Mouse (Mus musculus) cortical plate, adult 2 months (tissue): Measurements from ENCODE around the gene Serpinb2. TPM values are rescaled to one million over a fixed set of nuclear protein-coding genes. Genes with fewer than 3 reads are reported as not detected.

Experiments
- H3K27ac ChIP-seq: fragments of 200-500 bp; 2 replicates; pipeline ENCODE4 v1.5.1; 2012; ENCODE audit warnings: low read length, control low read depth, inconsistent platforms; ENCODE audit not compliant: insufficient read depth
- H3K4me1 ChIP-seq: fragments of 200-500 bp; 2 replicates; pipeline ENCODE4 v1.6.1; 2011; ENCODE audit warnings: low read length; ENCODE audit not compliant: control insufficient read depth, insufficient read depth
- H3K4me3 ChIP-seq: fragments of 200-500 bp; 2 replicates; pipeline ENCODE4 v1.5.1; 2011; ENCODE audit warnings: mild to moderate bottlenecking, low read length, control low read depth; ENCODE audit not compliant: insufficient read depth
- CTCF ChIP-seq: fragments of 200-500 bp; IDR thresholded peaks from 2 replicates; pipeline ENCODE4 v1.5.1; 2011; ENCODE audit warnings: mild to moderate bottlenecking, control low read depth, low read length; ENCODE audit not compliant: insufficient read depth; ENCODE audit errors: extremely low read depth
- POLR2A ChIP-seq: fragments of 200-500 bp; IDR thresholded peaks from 2 replicates; pipeline ENCODE4 v1.6.1; 2011; ENCODE audit warnings: mild to moderate bottlenecking, low read length, control low read depth; ENCODE audit not compliant: insufficient read depth; ENCODE audit errors: extremely low read depth
- polyA plus RNA-seq: library from polyadenylated mRNA; depleted of rRNA; stranded (reverse); fragments of >200 nt; gene quantifications from 2 replicates; pipeline ENCODE4 v1.2.3, GENCODE M21; 2012; rRNA removed

The Serpinb2 gene
- polyA plus RNA-seq, 1 experiment, result not detected

DNA sequence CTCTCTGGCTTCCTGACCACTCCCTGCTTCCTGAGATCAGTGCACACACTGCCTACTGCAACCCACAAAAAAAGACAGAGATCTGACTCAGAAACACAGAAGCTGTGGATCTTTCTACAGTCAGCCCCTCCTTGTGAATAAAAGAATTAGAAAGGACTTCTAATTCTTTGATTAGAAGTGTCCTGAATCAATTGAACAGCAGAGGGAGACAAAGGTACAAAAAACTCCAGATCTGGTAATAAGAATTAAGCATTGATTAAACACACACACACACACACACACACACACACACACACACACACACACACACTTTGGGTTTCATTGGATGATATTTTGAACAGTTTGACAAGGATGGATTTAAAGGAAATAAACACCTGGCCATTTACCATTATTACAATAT is 54.4 kb downstream of the Serpinb2 start:
- no peak for TF ChIP-seq POLR2A
- no peak for TF ChIP-seq CTCF
- H3K4me3 ChIP-seq, result no peak overlapping the region
- no peaks in the 10 kb centered on the region; the same call in 1 of the 2 replicates for H3K4me1 ChIP-seq
- H3K27ac ChIP-seq, result no peak overlapping the region

DNA sequence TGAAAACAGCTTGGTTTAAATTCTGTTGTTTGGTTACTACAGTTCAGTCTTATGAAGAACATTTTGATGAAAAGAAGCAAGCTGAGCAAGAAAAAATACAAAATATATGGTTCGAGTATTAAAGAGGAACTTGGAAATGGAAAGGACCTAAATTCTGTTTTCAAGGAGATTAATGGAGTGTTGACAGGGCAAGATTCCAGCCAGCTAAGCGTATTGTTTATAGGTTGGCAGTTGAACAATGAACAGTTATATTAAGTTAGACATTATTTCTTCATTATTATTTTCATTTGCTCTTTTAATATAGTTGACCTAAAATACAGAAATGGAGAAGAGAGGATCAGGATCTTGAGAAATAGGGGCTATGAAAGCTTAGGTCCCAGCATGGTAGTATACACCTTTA is 64.9 kb downstream of the Serpinb2 start:
- no peak overlapping the region for H3K4me3 ChIP-seq
- H3K4me1 ChIP-seq, result peaks cover 2% of the 10 kb centered on the region; the same call in 1 of the 2 replicates
- no peak overlapping the region for H3K27ac ChIP-seq
- no peak for TF ChIP-seq POLR2A
- no peak for TF ChIP-seq CTCF

DNA sequence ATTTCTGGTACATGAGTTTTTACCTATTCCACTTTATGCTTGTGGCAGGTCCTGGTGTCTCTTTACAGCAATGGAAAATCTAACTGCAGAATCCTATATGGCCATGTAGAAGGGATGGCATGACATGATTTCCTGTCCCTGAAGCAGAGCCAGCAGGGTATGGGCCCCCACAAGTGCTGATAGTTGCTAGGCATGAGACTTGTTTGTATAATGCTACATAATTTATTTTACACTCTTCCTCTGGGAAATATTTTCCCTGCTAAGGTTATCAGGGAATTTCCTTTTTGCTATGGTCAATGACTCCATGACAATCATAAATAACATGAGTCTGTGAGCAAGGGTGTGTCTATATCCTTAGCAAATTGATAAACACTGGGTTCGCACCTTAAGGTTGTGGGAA is 66.3 kb downstream of the Serpinb2 start:
- no peak overlapping the region for H3K4me3 ChIP-seq
- H3K4me1 ChIP-seq, result peaks cover 2% of the 10 kb centered on the region; the same call in 1 of the 2 replicates
- no peak for TF ChIP-seq POLR2A
- no peak for TF ChIP-seq CTCF
- H3K27ac ChIP-seq, result no peak overlapping the region

DNA sequence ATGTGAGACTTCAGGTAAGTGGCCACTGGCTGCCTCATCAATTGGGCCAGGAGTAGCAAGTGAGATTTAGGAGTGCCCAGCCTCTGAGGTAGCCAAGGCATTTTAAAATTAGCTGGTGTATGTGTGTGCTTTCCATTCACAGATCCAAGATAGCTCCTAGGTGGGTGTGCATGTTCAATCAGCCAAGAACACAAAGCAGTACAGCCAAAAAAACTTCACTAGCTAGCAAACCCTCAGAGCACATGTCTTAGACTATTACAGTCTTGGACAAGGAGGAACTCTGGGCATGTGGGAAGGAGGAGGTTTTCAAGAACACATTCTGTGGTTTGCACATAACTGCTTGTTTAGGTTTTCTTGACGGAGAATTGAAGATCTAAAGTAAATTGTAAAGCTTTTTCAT is 70.0 kb downstream of the Serpinb2 start:
- no peak for TF ChIP-seq POLR2A
- TF ChIP-seq CTCF, result no peak
- no peak overlapping the region for H3K4me3 ChIP-seq
- no peak overlapping the region for H3K27ac ChIP-seq
- H3K4me1 ChIP-seq, result peaks cover 2% of the 10 kb centered on the region; the same call in 1 of the 2 replicates

DNA sequence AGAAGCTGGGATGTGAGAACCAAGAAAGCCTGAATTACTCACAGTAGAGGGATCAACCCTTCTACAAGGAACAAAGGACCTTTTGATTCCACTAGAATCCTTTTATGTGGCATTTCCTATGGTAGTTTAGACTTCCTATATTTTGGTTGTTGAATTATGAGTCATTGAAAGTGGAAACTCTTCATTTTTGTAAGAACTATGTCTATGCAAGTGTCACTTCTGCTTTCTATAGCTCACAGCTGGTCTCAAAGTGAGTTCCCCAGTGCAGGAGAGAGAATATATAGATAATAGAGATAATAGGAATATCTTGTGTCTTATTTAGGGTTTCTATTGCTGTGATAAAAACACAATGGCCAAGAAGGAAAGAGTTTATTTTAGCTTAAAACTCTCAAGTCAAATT is 71.7 kb downstream of the Serpinb2 start:
- Histone ChIP-seq H3K4me3 (no peak overlapping the region), H3K27ac (no peak overlapping the region), H3K4me1 (peaks cover 2% of the 10 kb centered on the region; the same call in 1 of the 2 replicates)
- no peak for TF ChIP-seq POLR2A
- TF ChIP-seq CTCF, result no peak

DNA sequence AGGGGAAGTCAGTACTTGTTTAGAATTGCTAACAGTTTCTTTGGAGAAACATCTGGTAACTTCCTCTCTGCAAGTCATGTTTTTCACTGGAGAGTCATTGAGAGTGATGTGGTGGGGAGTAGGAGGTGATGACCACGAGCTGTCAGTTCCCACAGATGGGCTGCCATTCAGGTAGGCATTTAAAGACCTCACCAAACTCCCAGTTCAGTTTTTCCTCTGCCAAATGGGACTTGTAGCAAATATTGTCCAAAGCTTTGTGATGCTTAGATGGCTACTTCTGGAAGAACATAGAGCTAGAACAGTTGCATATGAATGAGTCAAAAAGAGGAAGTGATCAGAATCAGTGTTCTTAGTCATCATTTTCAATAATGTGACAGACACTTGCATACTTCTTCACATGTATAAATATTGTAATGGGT is 72.7 kb downstream of the Serpinb2 start:
- no peak for TF ChIP-seq CTCF
- TF ChIP-seq POLR2A, result no peak
- Histone ChIP-seq H3K4me1 (peaks cover 2% of the 10 kb centered on the region; the same call in 1 of the 2 replicates), H3K4me3 (no peak overlapping the region), H3K27ac (no peak overlapping the region)

DNA sequence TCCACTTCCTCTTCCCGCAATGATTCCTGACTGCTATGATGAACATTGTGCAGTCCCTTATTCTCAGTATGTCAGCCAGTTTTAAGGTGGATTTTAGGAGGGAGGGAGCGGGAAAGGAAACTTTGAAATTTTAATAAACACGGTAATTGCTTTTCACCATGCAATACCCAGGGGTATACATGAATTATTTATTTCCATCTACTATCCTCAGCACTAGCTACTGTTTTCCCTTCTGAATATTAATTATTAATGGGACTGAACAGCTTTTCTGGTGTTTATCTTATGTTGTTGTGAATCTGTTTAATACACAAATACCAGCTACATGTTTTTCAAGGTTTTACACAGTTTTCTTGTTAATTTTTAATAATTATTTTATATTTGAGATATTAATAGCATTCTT is 73.7 kb downstream of the Serpinb2 start:
- Histone ChIP-seq H3K4me1 (peaks cover 2% of the 10 kb centered on the region; the same call in 1 of the 2 replicates), H3K27ac (no peak overlapping the region), H3K4me3 (no peak overlapping the region)
- TF ChIP-seq POLR2A, result no peak
- no peak for TF ChIP-seq CTCF

Other genes with a start within 250 kb of the Serpinb2 start
- gene Serpinb3b, start 233.1 kb upstream of the Serpinb2 start, polyA plus RNA-seq, result not detected in 2 replicates
- not detected in 2 replicates for gene Serpinb3c, start 233.1 kb upstream of the Serpinb2 start, polyA plus RNA-seq
- 0.04 TPM in 1 of 2 replicates, not detected in the other for gene Serpinb11, start 150.2 kb upstream of the Serpinb2 start, polyA plus RNA-seq
- not detected in 2 replicates for gene Serpinb7, start 111.8 kb upstream of the Serpinb2 start, polyA plus RNA-seq
- 6.8 and 8.1 TPM in 2 replicates for gene Serpinb8, start 78.6 kb downstream of the Serpinb2 start, polyA plus RNA-seq